Mouse (Mus musculus): ENCODE results near the gene AC161166.1.

DNA sequence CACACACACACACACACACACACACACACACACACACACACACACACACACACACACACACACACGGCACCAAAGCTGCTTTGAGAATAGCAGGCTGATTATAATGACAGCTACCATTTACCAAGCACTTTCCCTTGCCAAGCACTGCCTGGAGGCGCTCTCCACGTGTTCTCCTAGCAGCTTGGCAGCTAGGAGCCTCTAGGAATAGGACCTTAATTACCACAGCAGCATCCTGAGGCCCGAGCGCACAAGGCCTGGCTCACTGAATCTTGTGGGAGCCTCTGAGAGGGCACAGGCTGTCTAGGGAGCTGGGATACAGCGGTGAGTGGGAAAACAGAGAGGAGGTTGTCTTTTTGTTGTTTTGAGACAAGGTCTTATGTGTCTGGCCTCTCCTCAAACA lies 5.4 kb upstream of the AC161166.1 start:
- no peak for TF ChIP-seq CTCF (IDR thresholded peaks at IDR 0.05; ENCODE audit: low read depth)
- TF ChIP-seq EP300 (IDR thresholded peaks at IDR 0.05; ENCODE audit: low read depth): no peak
